Mouse (Mus musculus) brain, embryonic 14.5 days (tissue): ENCODE results near the gene Thbs4.

Source experiments
- CTCF ChIP-seq: fragments of 200-500 bp; IDR thresholded peaks from 2 replicates; pipeline ENCODE4 v1.5.1; 2012; ENCODE audit warnings: inconsistent platforms, mild to moderate bottlenecking, moderate library complexity, borderline replicate concordance; ENCODE audit not compliant: insufficient read depth, insufficient read length; ENCODE audit errors: extremely low read depth
- POLR2A ChIP-seq: fragments of 200-500 bp; IDR thresholded peaks from 2 replicates; pipeline ENCODE4 v1.6.1; 2012; ENCODE audit warnings: mild to moderate bottlenecking, inconsistent platforms, borderline replicate concordance; ENCODE audit not compliant: poor library complexity, insufficient read depth, insufficient read length, severe bottlenecking; ENCODE audit errors: extremely low read depth

DNA sequence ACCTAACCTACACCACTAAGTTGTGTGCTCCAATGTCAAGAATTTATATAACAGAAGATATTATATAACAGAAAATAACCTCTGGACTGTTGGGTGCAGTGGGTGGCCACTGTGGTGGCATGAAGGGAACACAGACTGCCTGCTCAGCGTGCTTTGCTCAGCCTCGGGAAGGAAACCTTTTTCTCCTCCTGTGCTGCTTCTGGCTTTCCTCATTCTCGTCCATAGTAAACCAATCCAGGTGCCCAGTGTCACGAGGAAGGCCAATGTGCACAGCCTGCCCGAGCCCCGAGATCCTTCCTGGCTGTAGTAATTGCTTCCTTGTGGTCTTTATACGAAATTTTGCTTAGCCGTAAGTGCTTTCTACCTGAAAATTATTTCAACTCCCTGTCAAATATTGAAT is 982 bp downstream of the Thbs4 start:
- TF ChIP-seq CTCF, result no peak
- no peak for TF ChIP-seq POLR2A
